Mouse (Mus musculus) CH12.LX (cell line): ENCODE measurements around the gene Grk5. TPM values are rescaled to one million over a fixed set of nuclear protein-coding genes. Genes with fewer than 3 reads are reported as not detected.

ENCODE experiments used
- DNase-seq: peaks from one replicate; pipeline ENCODE4 v3.0.0-alpha.2; 2013; ENCODE audit errors: extremely low read depth
- H3K27ac ChIP-seq: 2 replicates; pipeline ENCODE4 v1.5.1; 2012; ENCODE audit warnings: low read depth, mild to moderate bottlenecking, control low read depth, moderate library complexity; ENCODE audit not compliant: insufficient read depth
- H3K27me3 ChIP-seq: replicated peaks from 2 replicates; pipeline ENCODE3; 2012; ENCODE audit warnings: inconsistent platforms
- H3K36me3 ChIP-seq, 2 experiments: replicated peaks in 1 of 2; 2 replicates each; pipeline versions ENCODE3 to v1.6.1; 2012; ENCODE audit warnings: inconsistent platforms in 1 of 2, low read length in 1 of 2, mild to moderate bottlenecking in 1 of 2, mixed read lengths in 1 of 2, moderate library complexity in 1 of 2; ENCODE audit not compliant: control insufficient read depth in 1 of 2, insufficient read depth in 1 of 2
- H3K4me1 ChIP-seq, 2 experiments: 2 replicates each; pipeline ENCODE4 v1.6.1; 2012; ENCODE audit warnings: inconsistent platforms in 1 of 2, moderate library complexity in 1 of 2; ENCODE audit not compliant: insufficient read depth in 2 of 2, control insufficient read depth in 1 of 2
- H3K4me2 ChIP-seq: 2 replicates; pipeline ENCODE4 v1.6.1; 2012; ENCODE audit warnings: low read depth, mild to moderate bottlenecking, control low read depth; ENCODE audit not compliant: poor library complexity, insufficient read depth, severe bottlenecking
- H3K4me3 ChIP-seq, 3 experiments: fragments of 150-350 bp in 1 of 3; sonication (generic) in 1 of 3; replicated peaks in 1 of 3; 2 replicates each; pipeline versions ENCODE3 to v1.5.1; 2011 to 2012; ENCODE audit warnings: low read depth in 2 of 3, low read length in 2 of 3, mild to moderate bottlenecking in 2 of 3, moderate library complexity in 2 of 3, control low read depth in 1 of 3, improper control_type of control experiment in 1 of 3, inconsistent platforms in 1 of 3, mixed read lengths in 1 of 3; ENCODE audit not compliant: poor library complexity in 1 of 3
- H3K79me2 ChIP-seq: replicated peaks from 2 replicates; pipeline ENCODE4 v1.6.1; 2012; ENCODE audit warnings: mild to moderate bottlenecking, moderate library complexity; ENCODE audit not compliant: control insufficient read depth, poor library complexity, insufficient read depth, severe bottlenecking; ENCODE audit errors: extremely low read depth
- H3K9ac ChIP-seq: 2 replicates; pipeline ENCODE4 v1.6.1; 2012; ENCODE audit warnings: low read depth, mild to moderate bottlenecking, control low read depth, moderate library complexity; ENCODE audit not compliant: insufficient read depth
- H3K9me3 ChIP-seq: replicated peaks from 2 replicates; pipeline ENCODE3; 2012; ENCODE audit warnings: low read length, inconsistent platforms, mixed read lengths
- BHLHE40 ChIP-seq: IDR thresholded peaks from 2 replicates; pipeline ENCODE4 v1.6.1; 2011; ENCODE audit warnings: mild to moderate bottlenecking, low read depth, low read length, improper control_type of control experiment
- EP300 ChIP-seq: IDR thresholded peaks from 2 replicates; pipeline ENCODE4 v1.6.1; 2011; ENCODE audit warnings: low read length, improper control_type of control experiment
- JUND ChIP-seq: conservative IDR thresholded peaks from 2 replicates; pipeline ENCODE4 v1.6.1; 2011; ENCODE audit warnings: low read depth, low read length, improper control_type of control experiment
- MAFK ChIP-seq: IDR thresholded peaks from 2 replicates; pipeline ENCODE4 v1.6.1; 2011; ENCODE audit warnings: low read length, improper control_type of control experiment; ENCODE audit not compliant: insufficient replicate concordance
- MAZ ChIP-seq: IDR thresholded peaks from 2 replicates; pipeline ENCODE4 v1.6.1; 2012; ENCODE audit warnings: low read depth, mild to moderate bottlenecking, inconsistent platforms, low read length, improper control_type of control experiment, moderate library complexity
- MXI1 ChIP-seq: IDR thresholded peaks from 2 replicates; pipeline ENCODE4 v1.6.1; 2011; ENCODE audit warnings: mild to moderate bottlenecking, low read depth, low read length, improper control_type of control experiment
- RAD21 ChIP-seq: IDR thresholded peaks from 2 replicates; pipeline ENCODE4 v1.6.1; 2011; ENCODE audit warnings: low read depth, mild to moderate bottlenecking, low read length, improper control_type of control experiment, moderate library complexity
- RCOR1 ChIP-seq: conservative IDR thresholded peaks from 2 replicates; pipeline ENCODE4 v1.6.1; 2012; ENCODE audit warnings: low read depth, mild to moderate bottlenecking, inconsistent platforms, low read length, improper control_type of control experiment
- SIN3A ChIP-seq: IDR thresholded peaks from 2 replicates; pipeline ENCODE4 v1.6.1; 2012; ENCODE audit warnings: low read length, improper control_type of control experiment, inconsistent platforms
- TCF12 ChIP-seq: IDR thresholded peaks from 2 replicates; pipeline ENCODE4 v1.6.1; 2014; ENCODE audit warnings: low read depth, mild to moderate bottlenecking, inconsistent platforms, low read length, improper control_type of control experiment
- ZC3H11A ChIP-seq: IDR thresholded peaks from 2 replicates; pipeline ENCODE4 v1.6.1; 2012; ENCODE audit warnings: low read depth, mild to moderate bottlenecking, inconsistent platforms, low read length, improper control_type of control experiment
- ZKSCAN1 ChIP-seq: IDR thresholded peaks from 2 replicates; pipeline ENCODE4 v1.6.1; 2012; ENCODE audit warnings: low read depth, inconsistent platforms, low read length, improper control_type of control experiment, borderline replicate concordance
- ZNF384 ChIP-seq: IDR thresholded peaks from 2 replicates; pipeline ENCODE4 v1.6.1; 2012; ENCODE audit warnings: low read depth, low read length, improper control_type of control experiment, inconsistent platforms
- dilution Hi-C: fragments of 300-500 bp; cut with MboI; formaldehyde crosslinking; loops from 2 replicates; pipeline ENCODE4 v1.14.3; 2020; ENCODE audit warnings: low sequenced_read_pairs; ENCODE audit not compliant: extremely low pct_unique_long_range_greater_than_20kb, extremely low pct_ligation_motif_present
- in situ Hi-C: fragments of 300-500 bp; cut with MboI; formaldehyde crosslinking; loops from 3 replicates; pipeline ENCODE4 v1.14.3; 2019; ENCODE audit warnings: low sequenced_read_pairs, low pct_ligation_motif_present, low pct_unique_long_range_greater_than_20kb, mixed read lengths
- polyA plus RNA-seq: library from polyadenylated mRNA; unstranded; fragments of >175 nt; gene quantifications from 2 replicates; pipeline ENCODE4 v1.2.1, GENCODE M21; 2012; ENCODE audit warnings: low read depth; ENCODE audit not compliant: insufficient read length
- total RNA-seq, 2 experiments: library from RNA; depleted of rRNA; stranded (reverse); fragments of 300-350 nt in 1 of 2; fragments of >200 nt in 1 of 2; gene quantifications; 2 replicates each; pipeline ENCODE4 v1.2.3; 2012 to 2014

Gene Grk5
- total and polyA plus RNA-seq, 3 experiments, result 5.7 to 11.5 (median 7.6) TPM

DNA sequence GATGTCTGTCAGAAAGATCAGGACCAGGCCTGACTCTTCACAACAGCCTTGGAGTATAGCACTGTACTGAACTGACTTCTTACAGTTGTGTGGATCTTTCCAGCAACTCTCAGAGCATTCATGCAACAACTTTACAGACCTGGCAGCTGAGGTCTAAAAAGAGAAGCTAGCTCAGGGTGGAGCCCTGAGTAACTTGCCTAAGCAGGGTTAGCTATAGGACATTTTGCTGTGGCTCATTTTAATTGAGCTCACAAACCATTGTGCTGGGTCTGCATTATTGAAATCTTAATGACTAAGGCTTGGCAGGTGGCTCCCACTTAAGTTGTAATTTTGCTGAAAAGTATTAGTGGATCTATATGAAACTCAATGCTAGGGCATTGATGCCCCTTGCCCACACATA lies 162.5 kb downstream of the Grk5 start:
- peaks cover 0 to 25% of the 10 kb centered on the region in 2 experiments for H3K36me3 ChIP-seq
- dilution Hi-C loops (no loop called here), in situ Hi-C loops (no loop called here)
- H3K27ac ChIP-seq, result no peak overlapping the region
- TF ChIP-seq MXI1 (no peak), EP300 (no peak), ZNF384 (no peak), RAD21 (no peak), TCF12 (no peak), BHLHE40 (no peak), MAFK (no peak), ZC3H11A (no peak), ZKSCAN1 (no peak), SIN3A (no peak)
- DNase-seq, result no peak
- no peaks in the 10 kb centered on the region for H3K27me3 ChIP-seq
- no peak overlapping the region for H3K4me3 ChIP-seq
- peaks cover 10% of the 10 kb centered on the region for H3K9me3 ChIP-seq
- no peak overlapping the region for H3K4me2 ChIP-seq
- no peak overlapping the region for H3K9ac ChIP-seq
- peaks cover under 1 to 44% of the 10 kb centered on the region in 2 experiments; a peak in 3 of 4 replicates for H3K4me1 ChIP-seq
- 0 out of 2 replicates have a peak, but pooled peaks cover 2% of the 10 kb centered on the region for H3K79me2 ChIP-seq

DNA sequence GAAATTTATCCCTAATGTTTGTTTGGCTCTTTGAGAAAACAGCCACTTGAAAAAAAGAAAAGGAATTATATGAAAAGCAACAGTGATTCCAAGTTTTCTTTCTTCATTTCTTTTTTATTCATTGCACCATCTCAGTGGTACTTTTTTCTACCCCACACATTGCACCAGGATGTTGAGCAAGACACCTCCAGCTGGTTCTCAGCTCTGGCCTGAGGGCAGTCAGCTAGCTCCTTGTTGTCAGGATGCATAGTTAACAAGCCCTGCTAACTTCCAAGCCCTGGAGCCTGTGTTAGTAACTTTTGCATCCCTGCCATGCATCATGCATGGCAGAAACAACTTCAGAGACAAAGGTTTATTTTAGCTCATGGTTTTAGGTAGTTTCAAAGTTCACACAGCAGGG lies 163.2 kb downstream of the Grk5 start:
- dilution Hi-C loops (no loop called here), in situ Hi-C loops (no loop called here)
- H3K36me3 ChIP-seq, result peaks cover 0 to 23% of the 10 kb centered on the region in 2 experiments
- no peak for DNase-seq
- no peak overlapping the region for H3K4me3 ChIP-seq
- H3K9me3 ChIP-seq, result peaks cover 10% of the 10 kb centered on the region
- TF ChIP-seq RCOR1 (no peak), JUND (no peak), MAZ (no peak), MAFK (no peak)
- H3K27me3 ChIP-seq, result no peaks in the 10 kb centered on the region
- no peak overlapping the region for H3K4me2 ChIP-seq
- H3K79me2 ChIP-seq, result 0 out of 2 replicates have a peak, but pooled peaks cover 2% of the 10 kb centered on the region
- no peak overlapping the region for H3K9ac ChIP-seq
- H3K27ac ChIP-seq, result no peak overlapping the region
- peaks cover 7 to 52% of the 10 kb centered on the region in 2 experiments; a peak in 3 of 4 replicates for H3K4me1 ChIP-seq
